8 mouse cellular contexts compared by ENCODE assay signal in the genomic region with DNA sequence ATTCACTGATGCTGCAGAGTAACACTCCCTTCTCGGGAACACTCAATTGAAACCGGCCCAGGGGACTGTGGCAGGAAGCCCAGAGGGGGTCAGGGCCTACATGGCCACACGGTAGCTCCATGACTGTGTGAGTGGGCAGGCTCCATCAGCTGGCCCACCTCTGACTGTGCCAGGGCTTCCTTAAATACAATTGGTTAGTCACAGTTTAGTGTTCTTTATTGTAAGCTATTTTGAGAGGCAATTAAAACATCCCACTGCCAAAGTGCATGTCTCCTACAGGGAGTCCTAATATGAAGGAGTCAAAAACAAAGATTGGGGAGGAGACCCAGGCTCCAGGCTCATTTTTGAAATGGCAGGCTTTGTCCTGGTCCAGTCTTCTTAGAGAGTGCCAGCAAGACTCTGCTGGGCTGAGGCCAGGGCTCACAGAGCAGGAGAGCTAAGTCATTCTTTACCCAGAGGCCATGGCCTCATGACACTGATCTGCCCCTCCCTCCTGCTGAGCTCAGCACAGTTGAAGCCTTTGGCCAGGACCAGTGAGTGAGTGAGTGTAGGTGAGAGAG.
DNase-seq lines count a peak whose midpoint lies in the region; ATAC-seq lines count a peak whose summit lies in the region.

No protein-coding gene starts in this region.

- 0 out of 2 replicates have a peak, but pooled peaks cover 4% of the 10 kb centered on the region for H3K4me1 ChIP-seq in midbrain, embryonic 11.5 days (ENCODE audit: control insufficient read depth, insufficient read depth, low read length)
- H3K4me1 ChIP-seq in midbrain, embryonic 10.5 days, result peaks cover 16% of the 10 kb centered on the region
- H3K4me1 ChIP-seq in embryonic facial prominence, embryonic 10.5 days, result peaks cover 20% of the 10 kb centered on the region
- H3K4me1 ChIP-seq in stomach, embryonic 15.5 days, result no peaks in the 10 kb centered on the region

- 53% methylated on average over 3 of the region's 3 CpGs for WGBS in midbrain, embryonic 11.5 days
- 68% methylated on average over 3 of the region's 3 CpGs for WGBS in midbrain, embryonic 10.5 days
- 48% methylated on average over 3 of the region's 3 CpGs for WGBS in embryonic facial prominence, embryonic 10.5 days
- WGBS in stomach, embryonic 15.5 days, result 63% methylated on average over 3 of the region's 3 CpGs

- intact Hi-C loops in heart, postnatal 25 days (cut with DNase I), result no loop called here

- ATAC-seq in midbrain, embryonic 11.5 days (ENCODE audit: low FRiP score), result no peak
- 0 out of 2 replicates have a peak, but pooled peaks have one; percentile 34 for ATAC-seq in megakaryocyte progenitor cell, adult 5-6 weeks (replicated peaks; ENCODE audit: poor library complexity)
- ATAC-seq in stomach, embryonic 15.5 days (ENCODE audit: insufficient read depth, low FRiP score, low read depth), result peak; percentile 72; the same call in 1 of the 2 replicates

- no peaks in the 10 kb centered on the region for H3K9me3 ChIP-seq in midbrain, embryonic 11.5 days (ENCODE audit: control insufficient read depth, low read length)
- H3K9me3 ChIP-seq in midbrain, embryonic 10.5 days (replicated peaks), result no peaks in the 10 kb centered on the region
- H3K9me3 ChIP-seq in embryonic facial prominence, embryonic 10.5 days, result no peaks in the 10 kb centered on the region
- H3K9me3 ChIP-seq in stomach, embryonic 15.5 days, result no peaks in the 10 kb centered on the region

- H3K36me3 ChIP-seq in midbrain, embryonic 11.5 days (ENCODE audit: control insufficient read depth, insufficient read depth, low read length), result no peaks in the 10 kb centered on the region
- no peaks in the 10 kb centered on the region for H3K36me3 ChIP-seq in midbrain, embryonic 10.5 days
- H3K36me3 ChIP-seq in embryonic facial prominence, embryonic 10.5 days (replicated peaks), result no peaks in the 10 kb centered on the region
- H3K36me3 ChIP-seq in stomach, embryonic 15.5 days, result no peaks in the 10 kb centered on the region

- H3K4me3 ChIP-seq in midbrain, embryonic 11.5 days (ENCODE audit: low read depth, low read length), result no peak overlapping the region
- no peak overlapping the region for H3K4me3 ChIP-seq in midbrain, embryonic 10.5 days
- H3K4me3 ChIP-seq in embryonic facial prominence, embryonic 10.5 days, result no peak overlapping the region
- H3K4me3 ChIP-seq in stomach, embryonic 15.5 days (replicated peaks), result no peak overlapping the region

- H3K4me2 ChIP-seq in midbrain, embryonic 11.5 days, result no peak overlapping the region
- H3K4me2 ChIP-seq in stomach, embryonic 15.5 days, result no peak overlapping the region

- peak; percentile 73 for DNase-seq in midbrain, embryonic 11.5 days (ENCODE audit: low spot score, missing footprints)
- DNase-seq in midbrain, embryonic 10.5 days (ENCODE audit: low spot score), result no peak
- DNase-seq in embryonic facial prominence, embryonic 10.5 days (ENCODE audit: low spot score), result no peak
- DNase-seq in heart, postnatal 25 days (ENCODE audit: low spot score), result peak; percentile 12
- DNase-seq in layer of hippocampus, postnatal 14 days (ENCODE audit: low spot score in 2 of 2), result peak; percentile 43 to 65
- DNase-seq in urinary bladder, adult 2 months (ENCODE audit: low spot score), result no peak

- no peak overlapping the region for H3K27ac ChIP-seq in midbrain, embryonic 11.5 days (ENCODE audit: low read depth, low read length)
- H3K27ac ChIP-seq in midbrain, embryonic 10.5 days (replicated peaks), result no peak overlapping the region
- H3K27ac ChIP-seq in embryonic facial prominence, embryonic 10.5 days (replicated peaks), result peak overlapping the region; percentile 30; the same call in 1 of the 2 replicates
- H3K27ac ChIP-seq in stomach, embryonic 15.5 days, result no peak overlapping the region

- no peak overlapping the region for H3K9ac ChIP-seq in midbrain, embryonic 11.5 days (ENCODE audit: low read length)
- no peak overlapping the region for H3K9ac ChIP-seq in stomach, embryonic 15.5 days

- no peaks in the 10 kb centered on the region for H3K27me3 ChIP-seq in midbrain, embryonic 11.5 days (ENCODE audit: control insufficient read depth, insufficient read depth, low read length)
- no peaks in the 10 kb centered on the region for H3K27me3 ChIP-seq in midbrain, embryonic 10.5 days (ENCODE audit: low read depth, poor library complexity, severe bottlenecking)
- no peaks in the 10 kb centered on the region for H3K27me3 ChIP-seq in embryonic facial prominence, embryonic 10.5 days (replicated peaks; ENCODE audit: low read depth, poor library complexity, severe bottlenecking)
- no peaks in the 10 kb centered on the region for H3K27me3 ChIP-seq in stomach, embryonic 15.5 days (replicated peaks)

Comparison
In these comparisons a context has a peak if more than half of its experiments do, and no peak if none do; other contexts are left out.
1. DNase-seq: peak in midbrain, embryonic 11.5 days (single experiment), heart, postnatal 25 days (single experiment) and layer of hippocampus, postnatal 14 days (2 of 2); none in midbrain, embryonic 10.5 days (single experiment), embryonic facial prominence, embryonic 10.5 days (single experiment) and urinary bladder, adult 2 months (single experiment).